In the genomic region with DNA sequence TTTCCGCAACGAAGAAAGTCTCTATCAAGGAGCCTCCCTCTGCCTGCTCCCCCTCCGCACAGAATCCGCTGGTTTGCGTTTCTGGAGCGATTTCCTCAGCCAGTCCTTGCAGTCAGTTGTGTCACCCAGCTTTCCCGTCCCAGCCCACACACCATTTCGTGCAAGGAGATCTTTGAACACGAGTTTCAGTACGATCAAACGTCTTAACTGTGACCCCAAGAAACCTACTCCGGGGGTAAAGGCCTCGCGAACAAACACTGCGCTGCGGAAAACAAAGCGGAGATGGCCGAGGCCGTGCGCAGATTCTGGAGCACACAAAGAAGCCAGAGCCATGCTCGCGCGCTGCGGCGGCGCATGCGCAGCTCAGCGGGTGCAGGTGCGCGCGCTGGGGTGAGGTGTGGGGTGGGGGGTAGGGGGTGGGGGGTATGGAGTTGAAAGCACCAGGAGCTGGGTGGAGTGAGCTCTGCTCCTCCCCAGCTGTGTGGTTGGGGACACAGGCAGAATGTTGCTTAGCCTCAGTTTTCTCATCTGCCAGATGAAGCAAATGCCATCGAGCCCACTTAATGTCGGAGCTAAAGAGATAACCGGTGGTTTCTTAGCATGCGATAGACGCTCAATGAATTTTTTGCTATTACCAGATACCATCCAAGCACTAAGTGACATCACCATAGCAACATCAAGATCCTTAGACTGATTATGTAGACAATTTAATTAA, we compare ENCODE assay signal across 8 mouse cellular contexts. TPM values are rescaled to one million over a fixed set of nuclear protein-coding genes. Genes with fewer than 3 reads are reported as not detected.
DNase-seq lines count a peak whose midpoint lies in the region; ATAC-seq and TF ChIP-seq lines count a peak whose summit lies in the region.

No protein-coding gene starts in this region.

- TF ChIP-seq EP300 in lung, postnatal 0 days (IDR thresholded peaks at IDR 0.05), result no peak

- H3K27me3 ChIP-seq in forebrain, embryonic 15.5 days, result no peaks in the 10 kb centered on the region
- no peaks in the 10 kb centered on the region for H3K27me3 ChIP-seq in hindbrain, embryonic 11.5 days (ENCODE audit: control insufficient read depth, insufficient read depth, low read length)
- no peaks in the 10 kb centered on the region for H3K27me3 ChIP-seq in lung, postnatal 0 days (replicated peaks; ENCODE audit: insufficient read depth, low read length)

- 3% methylated on average over 36 of the region's 36 CpGs for WGBS in forebrain, embryonic 15.5 days
- WGBS in hindbrain, embryonic 11.5 days, result 7% methylated on average over 36 of the region's 36 CpGs
- 5% methylated on average over 36 of the region's 36 CpGs for WGBS in lung, postnatal 0 days

- no peaks in the 10 kb centered on the region for H3K36me3 ChIP-seq in forebrain, embryonic 15.5 days
- no peaks in the 10 kb centered on the region for H3K36me3 ChIP-seq in hindbrain, embryonic 11.5 days (ENCODE audit: control insufficient read depth, insufficient read depth, low read length)
- no peaks in the 10 kb centered on the region for H3K36me3 ChIP-seq in lung, postnatal 0 days (ENCODE audit: insufficient read depth, low read length)

- peak; percentile 88 for ATAC-seq in cerebellum, adult (ENCODE audit: insufficient number of reproducible peaks, low FRiP score, low TSS enrichment)
- peak; percentile 79 for ATAC-seq in forebrain, embryonic 15.5 days (replicated peaks)
- peak; percentile 69 for ATAC-seq in hindbrain, embryonic 11.5 days (ENCODE audit: low FRiP score)
- peak; percentile 62 for ATAC-seq in lung, postnatal 0 days
- no peak for ATAC-seq in erythroid progenitor cell, adult 5-6 weeks (replicated peaks; ENCODE audit: low FRiP score, poor library complexity, severe bottlenecking)

- peak overlapping the region; percentile 67 for H3K9ac ChIP-seq in forebrain, embryonic 15.5 days (replicated peaks)
- H3K9ac ChIP-seq in hindbrain, embryonic 11.5 days (ENCODE audit: low read depth, low read length), result peak overlapping the region; percentile 90
- H3K9ac ChIP-seq in lung, postnatal 0 days (replicated peaks; ENCODE audit: low read depth), result peak overlapping the region; percentile 41; the same call in 1 of the 2 replicates

- TF ChIP-seq CTCF in lung, postnatal 0 days (IDR thresholded peaks at IDR 0.05), result no peak

- peak overlapping the region; percentile 53 for H3K4me2 ChIP-seq in forebrain, embryonic 15.5 days (replicated peaks)
- peak overlapping the region; percentile 54 for H3K4me2 ChIP-seq in hindbrain, embryonic 11.5 days (replicated peaks; ENCODE audit: low read depth, low read length)
- peak overlapping the region; percentile 69 for H3K4me2 ChIP-seq in lung, postnatal 0 days (replicated peaks; ENCODE audit: low read depth, low read length)

- peak overlapping the region; percentile 40 for H3K4me3 ChIP-seq in forebrain, embryonic 15.5 days
- peak overlapping the region; percentile 35 for H3K4me3 ChIP-seq in hindbrain, embryonic 11.5 days (ENCODE audit: low read depth, low read length)
- H3K4me3 ChIP-seq in lung, postnatal 0 days (ENCODE audit: low read depth, low read length), result peak overlapping the region; percentile 33

- H3K9me3 ChIP-seq in forebrain, embryonic 15.5 days, result no peaks in the 10 kb centered on the region
- H3K9me3 ChIP-seq in hindbrain, embryonic 11.5 days (ENCODE audit: control insufficient read depth, low read length), result no peaks in the 10 kb centered on the region
- no peaks in the 10 kb centered on the region for H3K9me3 ChIP-seq in lung, postnatal 0 days (ENCODE audit: low read length)

- peak; percentile 49 for DNase-seq in Muller cell, postnatal 12 days (ENCODE audit: inconsistent ontology term)
- peak; percentile 84 for DNase-seq in hindbrain, embryonic 11.5 days (ENCODE audit: low spot score)
- DNase-seq in layer of hippocampus, postnatal 10 days (ENCODE audit: low spot score in 2 of 2), result peak; percentile 63 to 70
- peak; percentile 54 for DNase-seq in lung, postnatal 0 days (ENCODE audit: low spot score)
- DNase-seq in right cerebral cortex, adult 18-20 months, result peak; percentile 64

- peaks cover 18% of the 10 kb centered on the region for H3K4me1 ChIP-seq in forebrain, embryonic 15.5 days
- H3K4me1 ChIP-seq in hindbrain, embryonic 11.5 days (replicated peaks; ENCODE audit: control insufficient read depth, insufficient read depth, low read length), result no peaks in the 10 kb centered on the region
- no peaks in the 10 kb centered on the region for H3K4me1 ChIP-seq in lung, postnatal 0 days (ENCODE audit: insufficient read depth, low read depth, low read length)

- H3K27ac ChIP-seq in forebrain, embryonic 15.5 days (replicated peaks), result peak overlapping the region; percentile 97
- peak overlapping the region; percentile 92 for H3K27ac ChIP-seq in hindbrain, embryonic 11.5 days (ENCODE audit: low read depth, low read length)
- H3K27ac ChIP-seq in lung, postnatal 0 days (ENCODE audit: low read length), result peak overlapping the region; percentile 27; the same call in 1 of the 2 replicates

RNA-seq across cellular contexts. Expression of a gene that starts 52.8 kb away (rescaled TPM):
- 12.3 and 14.7 TPM in 2 replicates for polyA plus RNA-seq in forebrain, embryonic 15.5 days (2015; fragmentation: Nextera tagmentation; extraction: Ambion mirVana)
- polyA plus RNA-seq in hindbrain, embryonic 11.5 days (2014; fragmentation: Nextera tagmentation; extraction: Ambion mirVana), result 2.6 and 2.7 TPM in 2 replicates
- total RNA-seq in layer of hippocampus, postnatal 10 days (2021), result 1 to 10 TPM; 4.4 to 4.7 TPM
- 2.9 and 3.0 TPM in 2 replicates for polyA plus RNA-seq in lung, postnatal 0 days (2015; fragmentation: Nextera tagmentation; extraction: Ambion mirVana)
- total RNA-seq in erythroid progenitor cell, adult 5-6 weeks (2015; ENCODE audit: low replicate concordance), result 1.4 TPM in 1 of 2 replicates, not detected in the other
- 0.51 TPM in 1 of 2 replicates, not detected in the other for total RNA-seq in erythroid progenitor cell, adult 5-6 weeks (2017; ENCODE audit: low replicate concordance)

Comparison
In these comparisons a context has a peak if more than half of its experiments do, and no peak if none do; other contexts are left out.
1. H3K27ac ChIP-seq: peak in every context shown above with its lines; median percentile 97 in forebrain, embryonic 15.5 days; 92 in hindbrain, embryonic 11.5 days; 27 in lung, postnatal 0 days.